Mouse (Mus musculus) naive thymus-derived CD4-positive, alpha-beta T cell, adult 5 months (primary cell): ENCODE data around the gene Tmem199. TPM values are rescaled to one million over a fixed set of nuclear protein-coding genes. Genes with fewer than 3 reads are reported as not detected.

ENCODE experiments used
- polyA plus RNA-seq: library from polyadenylated mRNA; unstranded; fragments of 100-300 nt; shearing (Covaris generic); gene quantifications from one replicate; pipeline ENCODE4 v1.2.1, GENCODE M21; 2017

The Tmem199 gene
- polyA plus RNA-seq: 16.0 TPM

DNA sequence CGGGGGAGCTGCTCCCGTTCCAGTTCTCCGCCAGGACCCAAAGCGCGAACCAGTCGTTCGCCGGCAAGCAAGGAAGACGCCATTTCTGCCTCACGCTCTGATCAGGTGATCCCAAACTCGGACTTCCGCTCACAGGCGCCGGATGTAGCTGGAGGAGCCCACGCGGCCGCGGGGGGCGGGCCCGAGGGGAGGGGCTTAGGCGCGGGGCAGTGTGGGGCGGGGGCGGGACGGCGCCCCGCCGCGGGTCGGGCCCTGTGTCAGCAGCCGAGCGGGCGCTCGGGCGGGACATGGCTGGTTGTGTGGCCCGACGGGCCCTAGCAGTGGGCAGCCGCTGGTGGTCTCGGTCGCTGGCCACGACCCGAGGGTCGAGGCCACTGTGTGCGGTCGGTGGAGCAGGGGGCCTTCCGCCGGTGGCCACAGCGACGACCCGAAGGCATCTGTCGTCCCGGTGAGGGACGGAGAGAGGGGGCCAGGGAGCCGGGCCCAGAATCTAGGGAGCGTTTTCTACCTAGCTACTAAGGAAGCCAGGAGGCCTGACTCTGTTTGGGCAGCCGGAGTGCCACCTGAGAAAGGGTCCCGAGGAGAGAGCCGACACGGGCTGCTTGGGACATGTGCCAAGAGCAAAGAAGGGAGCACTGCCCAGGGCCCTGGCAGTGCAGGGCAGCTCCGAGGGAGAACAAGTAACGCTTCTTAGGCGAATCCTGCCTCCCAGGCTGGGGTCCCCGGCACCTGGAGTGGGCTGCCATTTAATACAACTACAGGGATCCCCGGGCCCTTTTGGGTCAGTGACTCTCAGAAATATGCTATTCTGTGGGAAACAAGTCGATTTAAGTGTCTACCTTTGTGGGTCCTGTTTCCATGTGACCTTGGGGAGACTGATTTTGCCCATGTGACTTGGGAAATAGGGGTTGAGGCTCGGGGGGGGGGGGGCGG is at the start of gene Tmem199, which contains the start of gene Poldip2:
Tmem199 (minus strand) TSS at position 148 of the 933 bp plus-strand sequence.
Poldip2 (plus strand) TSS at position 169 of the 933 bp plus-strand sequence.

DNA sequence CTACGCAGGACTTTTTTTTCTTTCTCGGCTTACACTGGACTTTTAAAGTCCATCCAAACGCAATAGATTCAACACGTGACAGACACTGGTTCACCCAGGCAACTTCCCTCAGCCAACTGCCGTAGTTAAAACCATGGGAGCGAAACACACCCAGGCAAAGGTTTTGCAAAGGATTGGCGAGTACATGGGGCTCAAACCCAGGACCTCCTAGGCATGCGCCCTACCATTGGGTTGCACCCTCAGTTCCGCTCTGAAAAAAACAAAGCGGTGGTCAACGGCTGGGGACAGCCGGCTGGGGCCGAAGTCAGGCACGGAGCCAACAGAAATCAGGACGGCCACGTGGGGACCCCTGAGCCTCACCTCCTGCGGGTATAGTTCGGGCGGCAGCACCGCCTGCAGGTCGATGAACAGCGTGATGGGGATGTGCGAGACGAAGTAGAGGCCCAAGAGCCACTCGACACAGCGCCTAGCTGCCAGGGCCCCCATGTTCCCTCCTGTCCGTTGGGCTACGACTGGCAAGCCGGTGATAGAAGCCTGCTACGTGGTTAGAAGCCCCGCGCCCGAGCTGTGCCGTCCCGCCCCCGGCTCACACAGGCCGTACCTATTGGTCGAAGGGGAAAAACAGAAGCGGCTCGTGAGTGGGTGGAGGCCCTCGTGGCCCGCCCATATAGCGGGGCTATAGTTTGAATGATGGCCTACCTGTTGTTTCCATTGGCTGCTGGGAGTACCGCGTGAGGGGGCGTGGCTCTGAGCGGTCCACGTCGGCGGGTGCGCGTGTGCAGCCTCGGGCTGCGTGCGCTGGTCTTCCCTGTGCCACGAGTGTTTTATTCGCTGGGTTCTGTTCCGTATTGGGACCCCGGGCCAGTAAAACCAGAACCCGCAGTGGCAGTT is 38.4 kb upstream of the Tmem199 start, which contains the start of gene Tmem97:
Tmem97 (minus strand) TSS at position 610 of the 891 bp plus-strand sequence.

DNA sequence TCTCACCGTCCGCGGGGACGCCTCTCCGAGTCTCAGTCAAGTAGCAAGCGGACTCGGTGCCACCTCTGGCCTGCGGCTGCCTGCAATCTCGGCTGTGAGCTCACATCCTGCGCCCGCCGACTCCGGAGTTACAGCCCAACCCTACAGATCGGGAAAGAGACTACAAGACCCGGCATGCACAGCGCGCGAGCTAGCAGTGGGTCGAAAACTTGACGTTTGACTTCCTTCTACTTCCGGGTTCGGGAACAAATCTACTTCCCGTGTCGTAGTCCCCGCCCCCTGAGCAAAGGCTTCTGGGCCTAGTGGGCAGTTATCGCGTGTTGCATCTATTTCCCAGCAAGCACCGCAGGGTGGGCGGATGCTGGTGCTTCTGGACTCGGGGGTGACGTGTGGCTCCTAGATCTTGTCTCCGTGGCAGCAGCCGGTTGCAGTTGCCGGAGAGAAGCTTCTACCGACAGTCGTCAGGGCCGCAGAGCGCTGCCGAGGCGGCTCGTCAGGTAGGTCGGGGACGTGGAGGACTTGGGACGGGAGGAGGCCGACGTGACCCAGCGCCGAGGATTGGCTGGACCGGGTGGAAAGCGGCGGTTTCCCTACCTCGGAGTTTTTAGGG is 24.2 kb upstream of the Tmem199 start, which contains the start of the genes Tnfaip1 and Ift20:
Tnfaip1 (minus strand) TSS at position 253 of the 610 bp plus-strand sequence.
Ift20 (plus strand) TSS at position 282 of the 610 bp plus-strand sequence.

DNA sequence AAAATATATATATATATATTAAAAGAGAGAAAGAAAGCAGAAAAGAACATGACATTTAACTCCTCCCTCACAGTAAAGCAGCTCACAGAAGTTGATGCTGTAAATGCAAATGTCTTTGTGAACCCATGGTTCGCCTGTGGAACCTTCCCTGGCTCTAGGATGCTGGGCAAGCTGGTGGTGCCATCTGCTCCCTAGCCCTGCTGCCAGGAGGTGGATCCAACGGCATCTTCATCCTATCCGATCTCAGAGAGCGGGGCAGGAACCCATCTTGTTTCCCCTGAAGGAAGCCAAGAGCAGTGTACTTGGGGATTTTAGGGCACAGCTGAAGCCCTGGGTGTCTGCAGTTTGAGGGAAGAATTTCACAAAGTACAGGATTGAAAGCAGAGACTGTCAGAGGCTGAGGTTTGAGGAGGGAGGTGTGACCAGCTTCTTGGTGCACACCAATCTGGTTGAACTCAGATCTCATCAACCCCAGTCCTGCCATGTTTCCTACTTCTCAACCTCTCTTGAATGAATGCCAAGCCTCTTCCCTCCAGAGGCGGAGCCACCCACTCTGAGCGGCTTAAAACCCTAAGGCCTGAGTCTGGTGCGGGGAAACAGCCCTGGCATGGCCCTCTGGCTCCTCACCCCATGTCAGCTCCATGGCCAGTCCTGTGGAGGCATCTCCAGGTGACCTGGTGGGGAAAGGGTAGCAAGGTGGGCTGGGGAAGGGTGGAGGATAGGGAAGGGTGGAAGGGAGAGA is 8.9 kb downstream of the Tmem199 start, which contains the start of gene Sebox:
Sebox (plus strand) TSS at position 539 of the 742 bp plus-strand sequence.

DNA sequence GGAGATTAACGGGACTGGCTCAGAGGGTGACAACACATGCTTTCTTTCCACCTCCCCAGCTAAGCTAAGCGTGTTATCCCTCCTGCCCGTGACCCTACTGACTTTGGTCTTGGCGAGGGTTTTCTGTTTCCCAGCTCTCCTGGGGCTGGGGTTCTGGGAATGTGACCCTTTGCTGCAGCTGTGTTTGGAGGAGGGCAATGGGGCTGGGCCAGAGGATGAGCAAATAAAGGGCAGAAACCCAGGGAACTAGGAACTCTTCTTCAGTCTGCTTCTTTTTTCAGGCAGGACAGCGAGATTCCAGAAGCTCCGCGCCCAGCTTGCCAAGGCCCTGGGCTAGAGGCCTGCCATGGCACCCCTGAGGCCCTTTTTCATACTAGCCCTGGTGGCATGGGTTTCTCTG is 13.0 kb downstream of the Tmem199 start, which contains the start of gene Vtn:
Vtn (plus strand) TSS at position 88 of the 400 bp plus-strand sequence.

DNA sequence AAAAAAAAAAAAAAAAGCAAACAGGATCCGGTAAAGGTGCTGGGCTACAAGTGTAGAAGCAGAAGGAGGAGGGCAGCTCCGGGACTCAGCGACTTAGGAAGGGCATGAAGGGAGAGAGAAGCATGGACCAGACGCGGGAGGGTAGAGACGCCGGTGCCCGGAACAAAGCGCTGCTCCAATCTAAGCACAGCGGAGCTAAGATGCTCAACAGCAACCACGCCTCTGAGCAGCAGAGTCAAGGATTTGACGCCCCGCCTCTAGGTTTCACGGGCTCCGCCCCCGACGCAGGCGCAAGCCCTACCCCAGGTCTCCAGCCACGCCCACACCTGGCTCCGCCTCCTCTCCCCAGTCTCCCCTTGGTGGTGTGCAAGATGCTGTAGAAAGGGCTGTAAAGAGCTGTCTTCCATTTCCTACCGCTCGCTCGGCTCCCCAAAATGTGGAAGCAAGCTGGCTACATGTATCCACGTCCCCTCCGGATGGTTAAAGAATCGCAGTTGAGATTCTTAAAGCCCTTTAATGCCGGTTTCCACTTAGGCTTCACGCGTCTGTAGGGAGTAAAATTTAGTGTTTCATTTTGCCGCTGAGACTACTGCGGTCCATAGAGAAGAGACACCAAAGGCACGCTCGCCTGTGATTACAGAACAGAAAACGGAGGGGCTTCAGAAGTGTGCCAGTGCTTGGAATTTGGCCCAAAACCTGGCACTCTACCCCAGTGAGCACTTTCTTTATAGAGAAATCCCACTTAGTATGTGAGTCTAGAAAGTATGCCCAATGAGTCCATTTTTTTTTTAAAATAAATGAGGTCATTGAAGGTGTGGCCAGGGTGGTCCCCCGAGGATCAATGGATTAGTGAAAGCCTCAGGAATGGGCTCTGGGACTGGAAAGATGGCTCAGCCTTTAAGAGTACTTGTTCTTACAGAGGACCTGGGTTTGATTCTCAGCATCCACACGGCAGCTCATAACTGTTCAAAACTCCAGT is 14.1 kb downstream of the Tmem199 start, which contains the start of gene Sarm1:
Sarm1 (minus strand) TSS at position 211 of the 979 bp plus-strand sequence.

DNA sequence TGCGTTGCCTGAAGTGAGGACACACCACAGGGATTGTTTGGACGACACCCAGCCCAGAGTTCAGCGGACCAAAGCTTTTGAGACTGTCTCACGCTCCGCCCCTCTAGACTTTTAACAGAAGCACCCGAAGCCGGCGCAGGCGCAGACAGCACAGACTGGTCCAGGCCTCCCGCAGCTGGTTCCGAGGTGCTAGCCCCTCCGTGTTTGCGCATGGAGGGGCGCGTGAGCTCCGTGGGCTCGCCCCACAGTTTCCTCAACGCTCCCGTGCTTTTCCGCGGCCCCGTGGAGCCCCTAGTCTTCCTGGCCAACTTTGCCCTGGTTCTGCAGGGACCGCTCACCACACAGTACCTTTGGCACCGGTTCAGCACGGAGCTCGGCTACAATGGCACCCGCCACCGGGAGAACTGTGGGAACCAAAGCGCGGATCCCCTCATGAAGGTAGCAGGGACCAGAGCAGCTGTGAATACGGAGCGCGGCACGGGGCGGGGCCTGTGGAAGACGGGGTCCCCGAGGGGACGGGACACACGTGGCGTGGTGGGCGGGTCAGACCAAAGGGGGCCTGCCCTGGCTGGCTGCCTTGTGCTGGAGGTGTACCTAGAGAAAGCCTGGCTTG is 46.3 kb downstream of the Tmem199 start, which contains the start of gene Slc46a1:
Slc46a1 (plus strand) TSS at position 130 of the 613 bp plus-strand sequence.

Other genes with a start within 250 kb of the Tmem199 start
- gene BC030499, start 221.3 kb downstream of the Tmem199 start, polyA plus RNA-seq: 0.30 TPM
- gene Spag5, start 210.6 kb downstream of the Tmem199 start, polyA plus RNA-seq: 1.2 TPM
- 4.4 TPM for gene Aldoc, start 189.2 kb downstream of the Tmem199 start, polyA plus RNA-seq
- 73.4 TPM for gene Pigs, start 183.8 kb downstream of the Tmem199 start, polyA plus RNA-seq
- gene Unc119, start 168.7 kb downstream of the Tmem199 start, polyA plus RNA-seq: 11.7 TPM
- gene Foxn1, start 125.6 kb downstream of the Tmem199 start, polyA plus RNA-seq: not detected
- not detected for gene Slc13a2, start 90.0 kb downstream of the Tmem199 start, polyA plus RNA-seq
- gene Slc46a1, start 46.5 kb downstream of the Tmem199 start, polyA plus RNA-seq: 0.53 TPM
- 2.0 TPM for gene Sarm1, start 14.4 kb downstream of the Tmem199 start, polyA plus RNA-seq
- not detected for gene Vtn, start 13.1 kb downstream of the Tmem199 start, polyA plus RNA-seq
- gene Sebox, start 8.7 kb downstream of the Tmem199 start, polyA plus RNA-seq: not detected
- gene Poldip2, start within 50 bp of the Tmem199 start, polyA plus RNA-seq: 40.7 TPM
- 16.0 TPM for gene Tnfaip1, start 24.2 kb upstream of the Tmem199 start, polyA plus RNA-seq
- gene Ift20, start 24.2 kb upstream of the Tmem199 start, polyA plus RNA-seq: 55.2 TPM
- gene Tmem97, start 38.6 kb upstream of the Tmem199 start, polyA plus RNA-seq: 11.9 TPM
- gene Nlk, start 185.2 kb upstream of the Tmem199 start, polyA plus RNA-seq: 16.5 TPM
- gene Ccnq, start 239.6 kb upstream of the Tmem199 start, polyA plus RNA-seq: 27.4 TPM